ENCODE assay signal across 22 mouse cellular contexts in the genomic region with DNA sequence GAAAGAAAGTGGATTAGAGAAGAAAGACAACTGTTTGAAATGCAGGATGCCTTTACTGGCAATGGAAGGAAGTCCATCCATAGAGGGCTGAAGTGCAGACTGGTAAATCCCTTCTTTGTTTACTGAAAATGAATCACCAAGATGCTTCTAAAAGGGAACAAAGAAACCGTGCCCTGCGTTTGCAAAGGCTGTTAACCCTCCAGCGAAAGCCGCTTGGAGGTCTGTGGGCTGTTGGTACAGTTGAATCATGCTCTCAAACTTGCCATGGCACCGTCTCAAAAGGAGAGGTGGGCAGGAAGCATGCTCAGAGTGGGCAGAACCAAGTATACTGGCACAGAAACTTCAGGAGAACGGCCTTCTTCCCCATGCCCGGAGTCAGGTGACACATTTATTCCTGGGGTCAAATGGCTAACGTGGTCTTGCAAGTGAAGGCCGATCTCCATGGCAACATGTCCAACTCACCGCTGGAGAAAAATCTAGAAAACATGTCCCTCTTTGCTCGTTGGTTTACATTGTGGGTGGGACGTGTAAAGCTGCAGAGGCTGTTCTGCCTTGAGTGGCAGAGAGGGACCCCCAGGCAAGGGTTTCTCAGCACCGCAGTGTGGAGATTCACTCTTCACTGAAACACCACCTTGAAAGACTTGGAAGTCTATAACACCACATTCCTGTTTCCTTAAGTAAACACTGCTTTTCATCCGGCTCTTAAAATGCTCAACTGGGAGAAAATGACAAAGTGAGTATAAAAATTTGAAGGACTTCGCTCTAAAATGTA.
DNase-seq lines count a peak whose midpoint lies in the region; ATAC-seq and TF ChIP-seq lines count a peak whose summit lies in the region.
"Had no signal": no experiment of that assay in that cellular context is flagged by ENCODE, and none has a peak within 500 bp of the region (broad histone marks: within the 10 kb centered on the region; RNA-seq: fewer than 3 reads in every experiment).

No protein-coding gene starts in this region.

- H3K4me1 ChIP-seq in lung, embryonic 14.5 days (ENCODE audit: insufficient read depth) = no peaks in the 10 kb centered on the region
- peaks cover 3% of the 10 kb centered on the region; the same call in 1 of the 2 replicates for H3K4me1 ChIP-seq in midbrain, embryonic 11.5 days (ENCODE audit: control insufficient read depth, insufficient read depth, low read length)
- H3K4me1 ChIP-seq in stomach, embryonic 15.5 days = no peaks in the 10 kb centered on the region
- H3K4me1 ChIP-seq: heart, embryonic 13.5 days; kidney, embryonic 15.5 days; megakaryocyte, embryonic 14.5 days had no signal

- H3K9ac ChIP-seq in lung, embryonic 14.5 days = no peak overlapping the region
- H3K9ac ChIP-seq in midbrain, embryonic 11.5 days (ENCODE audit: low read length) = no peak overlapping the region
- H3K9ac ChIP-seq in stomach, embryonic 15.5 days = no peak overlapping the region
- H3K9ac ChIP-seq: heart, embryonic 13.5 days; kidney, embryonic 15.5 days had no signal

- 51% methylated on average over 15 of the region's 15 CpGs for WGBS in lung, embryonic 14.5 days
- 55% methylated on average over 15 of the region's 15 CpGs for WGBS in midbrain, embryonic 11.5 days
- 61% methylated on average over 15 of the region's 15 CpGs for WGBS in stomach, embryonic 15.5 days

- no peak overlapping the region for H3K4me2 ChIP-seq in lung, embryonic 14.5 days
- H3K4me2 ChIP-seq in midbrain, embryonic 11.5 days = no peak overlapping the region; the same call in 1 of the 2 replicates
- no peak overlapping the region for H3K4me2 ChIP-seq in stomach, embryonic 15.5 days
- H3K4me2 ChIP-seq: heart, embryonic 13.5 days; kidney, embryonic 15.5 days had no signal

- ATAC-seq in lung, embryonic 14.5 days (ENCODE audit: insufficient read depth) = peak; percentile 70; the same call in 1 of the 2 replicates
- peak; percentile 46; the same call in 1 of the 2 replicates for ATAC-seq in midbrain, embryonic 11.5 days (ENCODE audit: low FRiP score)
- no peak for ATAC-seq in stomach, embryonic 15.5 days (ENCODE audit: insufficient read depth, low FRiP score, low read depth)
- ATAC-seq: CD4-positive, CD25-positive, alpha-beta regulatory T cell, adult 4 months; forebrain, embryonic 14.5 days; intestine, embryonic 16.5 days had no signal

- no peaks in the 10 kb centered on the region for H3K27me3 ChIP-seq in lung, embryonic 14.5 days (ENCODE audit: insufficient read depth, low read length)
- H3K27me3 ChIP-seq in midbrain, embryonic 11.5 days (ENCODE audit: control insufficient read depth, insufficient read depth, low read length) = no peaks in the 10 kb centered on the region
- H3K27me3 ChIP-seq in stomach, embryonic 15.5 days (replicated peaks) = no peaks in the 10 kb centered on the region
- H3K27me3 ChIP-seq: heart, embryonic 13.5 days; kidney, embryonic 15.5 days; megakaryocyte, embryonic 14.5 days had no signal

- 0 out of 2 replicates have a peak, but pooled peaks cover 2% of the 10 kb centered on the region for H3K9me3 ChIP-seq in lung, embryonic 14.5 days (ENCODE audit: low read depth, low read length)
- no peaks in the 10 kb centered on the region for H3K9me3 ChIP-seq in midbrain, embryonic 11.5 days (ENCODE audit: control insufficient read depth, low read length)
- H3K9me3 ChIP-seq in stomach, embryonic 15.5 days = no peaks in the 10 kb centered on the region
- H3K9me3 ChIP-seq: kidney, embryonic 15.5 days had no signal

- peak; percentile 2 for DNase-seq in embryo, embryonic 10.5 days (ENCODE audit: low spot score)
- DNase-seq in embryo, embryonic 9.5 days (ENCODE audit: extremely low spot score) = no peak
- DNase-seq in lung, embryonic 14.5 days = peak; percentile 10
- DNase-seq in lung, adult 18-20 months = no peak
- DNase-seq in midbrain, embryonic 11.5 days (ENCODE audit: low spot score, missing footprints) = peak; percentile 87
- no peak for DNase-seq in heart, postnatal 4 days
- no peak for DNase-seq in layer of hippocampus, adult 8-10 months (ENCODE audit: low spot score in 2 of 2)
- DNase-seq: adrenal gland, postnatal 10 days; cerebellum, adult 18-20 months; layer of hippocampus, postnatal 36 days; left cerebral cortex, postnatal 4 days; lung, postnatal 10 days; spleen, adult 18-20 months; thymus, postnatal 14 days had no signal

- no peak overlapping the region for H3K27ac ChIP-seq in lung, embryonic 14.5 days (ENCODE audit: low read depth)
- no peak overlapping the region for H3K27ac ChIP-seq in midbrain, embryonic 11.5 days (ENCODE audit: low read depth, low read length)
- H3K27ac ChIP-seq in stomach, embryonic 15.5 days = peak overlapping the region; percentile 67
- H3K27ac ChIP-seq: heart, embryonic 13.5 days; kidney, embryonic 15.5 days had no signal

- no peaks in the 10 kb centered on the region for H3K36me3 ChIP-seq in lung, embryonic 14.5 days (ENCODE audit: insufficient read depth)
- no peaks in the 10 kb centered on the region for H3K36me3 ChIP-seq in midbrain, embryonic 11.5 days (ENCODE audit: control insufficient read depth, insufficient read depth, low read length)
- H3K36me3 ChIP-seq in stomach, embryonic 15.5 days = no peaks in the 10 kb centered on the region
- H3K36me3 ChIP-seq: G1E; heart, embryonic 13.5 days; kidney, embryonic 15.5 days had no signal

- no peak overlapping the region for H3K4me3 ChIP-seq in lung, embryonic 14.5 days (ENCODE audit: low read depth, low read length)
- no peak overlapping the region for H3K4me3 ChIP-seq in midbrain, embryonic 11.5 days (ENCODE audit: low read depth, low read length)
- no peak overlapping the region for H3K4me3 ChIP-seq in stomach, embryonic 15.5 days (replicated peaks)
- H3K4me3 ChIP-seq: heart, embryonic 13.5 days; kidney, embryonic 15.5 days; megakaryocyte, embryonic 14.5 days had no signal

- no peak for TF ChIP-seq CTCF in lung, embryonic 14.5 days (IDR thresholded peaks at IDR 0.05; ENCODE audit: low read depth)

Comparison
In these comparisons a context has a peak if more than half of its experiments do, and no peak if none do; other contexts are left out.
1. DNase-seq: peak in embryo, embryonic 10.5 days (single experiment), lung, embryonic 14.5 days (single experiment) and midbrain, embryonic 11.5 days (single experiment); none in embryo, embryonic 9.5 days (single experiment), lung, adult 18-20 months (0 of 2), heart, postnatal 4 days (single experiment) and layer of hippocampus, adult 8-10 months (0 of 2).